Mouse (Mus musculus) gastrocnemius, adult 18-20 months (tissue): ENCODE results near the gene Lrrc23. TPM values are rescaled to one million over a fixed set of nuclear protein-coding genes. Genes with fewer than 3 reads are reported as not detected.

Source experiments
- total RNA-seq, 2 experiments: library from RNA; stranded (reverse); gene quantifications; 2 replicates each; pipeline ENCODE4 v1.2.3; 2021

The Lrrc23 gene
- total RNA-seq, 2 experiments from 2014 or later = 0.31 TPM; not detected in 1

Other genes with a start within 250 kb of the Lrrc23 start
- gene C1s1, start 237.4 kb downstream of the Lrrc23 start, total RNA-seq = 10 to 100 TPM; 16.3 to 26.1 TPM
- 1 to 10 TPM in 1 of 2 experiments, under 1 TPM in 1; 0.84 to 1.4 TPM for gene C1rb, start 209.4 kb downstream of the Lrrc23 start, total RNA-seq
- under 1 TPM; 0.48 to 0.76 TPM for gene C1s2, start 143.6 kb downstream of the Lrrc23 start, total RNA-seq
- 10 to 100 TPM; 14.4 to 17.8 TPM for gene Lpcat3, start 116.7 kb downstream of the Lrrc23 start, total RNA-seq
- gene Emg1, start 67.5 kb downstream of the Lrrc23 start, total RNA-seq = 10 to 100 TPM; 58.4 to 60.4 TPM
- 100 to 1,000 TPM; 134 to 155 TPM for gene Phb2, start 67.4 kb downstream of the Lrrc23 start, total RNA-seq
- 1 to 10 TPM in 1 of 2 experiments, under 1 TPM in 1; 0.90 to 1.1 TPM for gene Ptpn6, start 41.0 kb downstream of the Lrrc23 start, total RNA-seq
- gene Grcc10, start 38.4 kb downstream of the Lrrc23 start, total RNA-seq = 100 to 1,000 TPM; 162 TPM
- gene Gm45234, start 23.7 kb downstream of the Lrrc23 start, total RNA-seq = not detected
- gene Atn1, start 23.2 kb downstream of the Lrrc23 start, total RNA-seq = 10 to 100 TPM; 44.0 to 56.4 TPM
- 1 to 10 TPM in 1 of 2 experiments, under 1 TPM in 1; 0.87 to 1.2 TPM for gene Eno2, start 10.1 kb downstream of the Lrrc23 start, total RNA-seq
- gene Spsb2, start 28.9 kb upstream of the Lrrc23 start, total RNA-seq = 1 to 10 TPM; 2.2 to 5.3 TPM
- 1,000 to 10,000 TPM; 2,056 to 2,236 TPM for gene Tpi1, start 34.6 kb upstream of the Lrrc23 start, total RNA-seq
- gene Usp5, start 49.8 kb upstream of the Lrrc23 start, total RNA-seq = 10 to 100 TPM; 39.9 to 50.1 TPM
- gene Cdca3, start 49.8 kb upstream of the Lrrc23 start, total RNA-seq = under 1 TPM; 0.25 to 0.55 TPM
- gene Gnb3, start 60.5 kb upstream of the Lrrc23 start, total RNA-seq = under 1 TPM; 0.57 to 0.71 TPM
- 1 to 10 TPM; 3.5 to 4.9 TPM for gene P3h3, start 78.0 kb upstream of the Lrrc23 start, total RNA-seq
- gene Gpr162, start 84.3 kb upstream of the Lrrc23 start, total RNA-seq = under 1 TPM; 0.09 to 0.21 TPM
- gene Cd4, start 108.5 kb upstream of the Lrrc23 start, total RNA-seq = under 1 TPM; 0.38 to 0.41 TPM
- gene Lag3, start 132.0 kb upstream of the Lrrc23 start, total RNA-seq = under 1 TPM in 1 of 2 experiments, not detected in 1; 0.12 TPM
- 100 to 1,000 TPM in 1 of 2 experiments, 10 to 100 TPM in 1; 64.3 to 105 TPM for gene Ptms, start 140.4 kb upstream of the Lrrc23 start, total RNA-seq
- gene Mlf2, start 151.7 kb upstream of the Lrrc23 start, total RNA-seq = 100 to 1,000 TPM; 196 to 205 TPM
- gene Cops7a, start 185.8 kb upstream of the Lrrc23 start, total RNA-seq = 100 to 1,000 TPM; 109 to 121 TPM
- under 1 TPM; 0.75 to 0.93 TPM for gene Pianp, start 217.0 kb upstream of the Lrrc23 start, total RNA-seq
- 10 to 100 TPM; 22.4 to 24.0 TPM for gene Zfp384, start 229.4 kb upstream of the Lrrc23 start, total RNA-seq